Mouse (Mus musculus) kidney, postnatal 36 days (tissue): Measurements from ENCODE around the gene Col26a1.
A peak's percentile ranks its signal among the peaks of the same experiment; 100 is the strongest.

Source experiments
- DNase-seq, 2 experiments: peaks; one replicate each; pipeline ENCODE4 v3.0.0; 2021 to 2022; ENCODE audit warnings: mixed read lengths in 2 of 2

The Col26a1 gene

DNA sequence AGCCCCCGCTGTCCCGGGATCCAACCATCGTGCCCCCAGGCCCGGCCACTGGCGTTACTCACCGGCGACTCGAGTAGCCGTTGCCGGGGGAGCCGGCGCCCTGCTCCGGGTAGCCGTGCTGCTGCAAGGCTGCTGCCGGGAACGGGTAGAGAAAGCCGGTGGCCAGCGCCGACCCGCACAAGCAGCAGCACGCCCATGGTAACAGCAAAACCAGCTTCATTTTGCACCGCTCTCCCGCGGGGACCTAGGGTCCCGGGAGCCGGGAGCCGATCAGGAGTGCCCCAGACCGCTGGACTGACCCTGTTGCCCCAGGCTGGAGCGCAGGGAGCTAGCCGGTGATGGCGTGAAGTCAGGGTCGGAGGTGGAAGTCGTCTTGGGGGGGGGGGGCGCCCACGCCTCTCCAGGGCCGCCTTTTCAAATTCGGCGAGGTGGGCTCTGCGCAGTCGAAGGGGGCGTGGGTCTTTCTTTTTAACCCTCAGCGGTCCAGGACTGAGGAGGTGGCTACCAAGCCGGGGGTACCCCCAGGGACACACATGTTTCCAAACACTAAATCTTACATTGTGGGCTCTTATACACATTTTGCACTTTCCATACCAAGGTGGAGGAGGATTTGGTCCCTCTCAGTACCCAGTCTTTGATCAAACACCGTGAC, at the start of gene Col26a1:
Col26a1 (minus strand) TSS at position 422 of the 652 bp plus-strand sequence.
- peak in 1 of 2 experiments; percentile 32 for DNase-seq

DNA sequence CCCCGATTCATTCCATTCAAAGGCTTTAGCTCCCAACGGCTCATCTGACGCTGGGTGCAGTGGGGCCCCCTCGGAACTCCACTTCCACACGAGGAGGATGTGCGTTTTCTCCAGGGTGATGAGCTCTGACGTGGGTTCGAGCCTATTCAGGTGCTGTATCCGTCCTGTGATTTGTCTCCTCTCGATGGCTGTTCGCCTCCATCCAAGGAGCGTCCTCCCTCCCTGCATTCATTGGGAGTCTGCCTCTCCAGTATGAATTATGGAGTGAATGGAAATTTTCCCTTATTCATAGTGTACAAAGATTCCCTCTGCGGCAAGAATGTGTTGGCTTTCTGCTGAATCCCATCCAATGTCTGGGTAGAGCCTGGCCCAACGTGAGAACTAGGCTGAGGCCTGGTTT, 48.9 kb upstream of the Col26a1 start:
- DNase-seq = no peak

DNA sequence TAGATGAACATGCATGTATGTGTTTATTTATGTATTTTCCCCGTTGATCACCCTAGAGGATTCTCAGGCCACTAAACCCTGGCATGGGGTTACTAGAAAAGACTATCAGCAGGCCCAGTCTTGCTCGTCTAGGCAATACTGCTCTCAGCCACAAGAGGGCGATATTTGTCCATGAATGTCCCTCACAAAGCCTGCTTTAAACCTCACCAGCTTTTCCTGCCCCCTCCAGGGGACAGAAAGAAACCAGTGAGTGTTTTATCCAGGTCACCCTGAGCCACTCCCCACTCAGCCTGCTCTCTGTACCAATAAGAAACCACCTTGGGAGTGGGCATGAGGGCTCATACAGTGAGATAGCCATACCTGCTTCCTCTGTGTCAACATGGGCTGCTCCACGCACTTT, 46.1 kb upstream of the Col26a1 start:
- DNase-seq = peak; percentile 86 to 92

DNA sequence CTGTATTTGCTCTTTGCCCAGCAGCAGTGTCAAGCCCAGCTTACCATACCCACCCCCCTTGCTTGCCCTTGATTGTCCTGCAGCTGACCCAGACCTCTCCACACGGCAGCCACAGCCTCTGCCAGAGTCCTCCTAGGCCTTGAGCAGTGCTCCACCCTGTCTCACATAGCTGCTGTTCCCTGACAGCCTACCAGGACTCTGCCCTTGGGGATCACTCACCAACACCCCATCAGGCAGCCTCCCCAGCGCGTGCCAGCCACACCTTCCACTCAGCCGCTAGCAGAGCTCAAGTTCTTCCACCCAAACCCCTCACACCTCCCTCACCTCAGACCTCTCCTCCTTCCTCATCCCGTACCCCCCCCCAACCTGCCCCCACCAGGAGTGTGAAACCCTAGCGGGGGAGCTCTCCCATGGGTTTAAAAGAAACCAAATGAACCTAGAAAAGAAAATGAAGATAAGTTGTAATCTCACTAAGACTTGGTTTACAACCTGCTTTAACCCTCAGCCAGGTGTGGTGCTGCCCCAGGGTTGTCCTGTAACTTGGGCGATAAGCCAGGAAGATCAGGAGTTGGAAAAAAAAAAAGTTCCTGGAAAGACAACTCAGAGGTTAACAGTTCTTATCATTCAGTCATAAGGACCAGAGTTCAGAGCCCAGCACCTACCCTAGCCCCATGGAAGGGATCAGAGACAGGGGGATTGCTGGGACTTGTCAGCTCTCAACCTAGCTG, 40.9 kb upstream of the Col26a1 start:
- peak; percentile 23 to 34 for DNase-seq

DNA sequence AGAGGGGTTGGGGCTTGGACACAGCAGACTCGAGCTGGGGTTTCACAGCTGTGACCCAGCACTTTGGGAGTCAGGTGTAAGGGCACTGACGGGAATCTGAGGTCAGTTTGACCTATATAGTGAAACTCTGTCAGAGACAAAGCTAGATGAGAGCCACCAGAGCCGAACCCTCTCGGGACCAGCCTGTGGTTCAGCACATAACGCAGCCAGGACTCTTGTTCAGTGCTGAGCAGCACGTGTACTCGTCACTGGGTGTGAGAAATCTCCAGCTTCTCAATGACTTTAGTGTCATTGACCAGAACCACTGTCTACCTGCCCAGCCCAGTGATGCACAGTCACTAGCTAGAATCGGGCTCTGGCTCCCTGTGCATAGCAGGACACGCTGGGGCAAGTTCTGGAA, 39.8 kb upstream of the Col26a1 start:
- no peak for DNase-seq

DNA sequence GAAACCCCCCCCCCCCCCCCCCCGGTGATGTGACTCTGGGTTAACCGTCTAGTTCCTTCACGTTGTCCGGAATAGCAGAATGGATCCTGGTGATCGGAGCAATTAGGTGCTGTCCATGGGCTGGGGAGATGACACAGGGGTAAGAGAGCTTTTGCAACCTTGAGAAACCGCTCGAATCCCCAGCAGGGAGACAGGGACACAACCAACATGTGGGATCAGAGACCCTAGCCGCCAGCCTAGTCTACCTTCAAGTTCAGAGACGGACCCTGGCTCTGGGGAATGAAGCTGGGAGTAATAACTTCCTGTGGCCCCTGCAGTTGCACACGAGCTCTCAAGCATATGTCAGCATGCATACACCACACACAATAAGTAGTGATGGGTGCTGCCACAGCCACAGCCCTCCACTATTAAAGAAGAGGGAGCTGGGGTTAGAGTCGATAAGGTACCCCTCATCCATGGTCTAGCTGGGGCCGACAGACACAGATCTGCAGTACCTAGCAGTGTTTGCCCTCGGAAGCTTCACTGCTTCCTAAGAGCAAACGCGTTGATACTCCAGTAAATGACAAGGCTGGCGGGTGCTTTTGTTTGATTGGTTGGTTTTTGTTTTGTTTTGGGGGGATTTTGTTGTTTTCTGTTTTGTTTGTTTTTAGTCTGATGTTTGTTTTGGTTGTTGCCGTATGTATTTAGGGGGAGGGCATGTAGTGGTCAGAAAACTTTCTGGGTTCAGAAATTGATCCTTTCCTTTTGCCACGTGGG, 36.7 kb upstream of the Col26a1 start:
- no peak for DNase-seq

DNA sequence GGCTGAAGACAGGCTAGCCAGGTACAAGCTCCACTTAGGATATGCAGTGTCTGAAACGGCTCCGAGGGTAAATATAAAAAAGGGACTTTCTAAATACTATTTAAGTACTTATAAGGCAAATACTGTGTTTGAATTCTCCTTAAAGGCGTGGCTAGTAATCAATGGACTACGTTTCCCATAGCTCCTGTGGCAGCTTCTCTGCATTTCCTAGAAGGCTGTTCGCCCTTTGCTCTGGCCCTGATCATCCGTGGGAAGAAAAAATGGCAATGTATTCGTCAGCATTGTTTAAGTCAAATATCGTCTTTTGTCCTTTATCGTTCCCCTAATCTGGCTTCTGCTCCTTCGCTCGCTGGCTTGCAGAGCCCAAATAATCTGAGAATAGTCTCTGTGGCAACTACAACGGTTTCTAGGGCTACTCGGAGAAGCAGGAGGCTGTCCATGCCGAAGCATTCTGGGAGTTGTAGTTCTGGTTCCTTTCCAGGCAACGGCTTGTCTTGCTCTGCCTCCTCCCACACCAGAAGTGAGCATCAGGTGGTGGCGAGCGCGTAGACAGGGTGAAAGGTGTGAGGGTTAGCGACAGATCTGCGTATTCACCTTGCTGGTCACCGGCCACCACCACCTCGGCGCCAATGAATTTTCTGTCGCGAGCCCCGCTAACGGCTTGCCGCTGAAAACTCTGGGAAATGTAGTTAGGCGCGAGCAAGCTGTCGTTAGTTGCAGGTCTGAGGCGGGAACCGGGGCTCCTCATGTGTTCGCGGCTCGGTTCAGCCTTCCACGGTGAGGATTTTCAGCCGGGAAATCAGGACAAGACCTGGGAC, 35.9 kb upstream of the Col26a1 start:
- DNase-seq = peak; percentile 77 to 87

DNA sequence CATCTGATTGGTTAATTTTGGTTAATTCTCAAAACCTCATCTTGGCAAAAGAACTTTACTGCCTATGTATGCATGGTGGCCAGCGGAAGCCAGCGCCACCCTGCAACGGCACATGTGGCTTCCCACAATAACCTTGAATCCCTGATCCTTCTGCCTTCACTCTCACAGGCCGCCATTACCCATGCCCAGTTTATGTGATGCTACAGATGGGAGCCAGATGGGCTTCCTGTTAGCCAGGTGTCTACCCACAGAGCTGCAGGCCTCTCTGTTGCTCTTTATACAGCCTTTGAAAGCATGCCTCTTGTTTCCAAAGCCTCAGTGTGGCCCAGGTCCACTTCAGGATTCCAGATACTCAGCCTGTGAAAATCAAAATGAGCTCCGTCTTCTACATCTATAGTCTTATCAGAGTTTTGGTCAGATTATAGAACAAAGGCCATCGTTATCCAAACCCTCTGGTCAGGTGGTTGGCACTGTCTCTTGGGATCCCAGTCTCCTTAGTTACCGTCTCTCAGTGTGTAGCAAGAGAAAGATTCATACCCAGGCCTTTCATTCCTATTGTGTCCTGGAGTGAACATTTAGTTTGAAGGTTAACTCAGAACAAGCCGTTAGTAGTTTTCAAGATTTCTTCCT, 34.7 kb upstream of the Col26a1 start:
- no peak for DNase-seq

DNA sequence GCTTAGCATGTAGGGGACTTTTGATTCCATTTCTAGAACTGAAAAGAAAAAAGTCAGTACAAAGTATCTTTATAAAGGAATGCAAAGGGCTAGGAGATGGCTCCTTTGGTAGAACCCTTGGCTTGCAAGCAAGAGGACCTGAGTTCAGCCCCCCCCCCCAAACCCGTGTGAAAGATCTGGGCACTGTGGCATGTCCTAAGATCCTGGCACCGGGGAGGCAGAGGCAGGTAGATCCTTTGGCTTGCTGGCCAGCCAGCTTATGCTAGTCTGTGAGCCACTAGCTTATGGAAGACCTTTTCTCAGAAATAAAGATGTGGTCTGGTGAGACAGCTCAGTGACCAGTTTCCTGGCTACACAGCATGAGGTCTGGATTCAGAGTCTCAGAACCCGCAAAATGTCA, 31.2 kb upstream of the Col26a1 start:
- DNase-seq = no peak

DNA sequence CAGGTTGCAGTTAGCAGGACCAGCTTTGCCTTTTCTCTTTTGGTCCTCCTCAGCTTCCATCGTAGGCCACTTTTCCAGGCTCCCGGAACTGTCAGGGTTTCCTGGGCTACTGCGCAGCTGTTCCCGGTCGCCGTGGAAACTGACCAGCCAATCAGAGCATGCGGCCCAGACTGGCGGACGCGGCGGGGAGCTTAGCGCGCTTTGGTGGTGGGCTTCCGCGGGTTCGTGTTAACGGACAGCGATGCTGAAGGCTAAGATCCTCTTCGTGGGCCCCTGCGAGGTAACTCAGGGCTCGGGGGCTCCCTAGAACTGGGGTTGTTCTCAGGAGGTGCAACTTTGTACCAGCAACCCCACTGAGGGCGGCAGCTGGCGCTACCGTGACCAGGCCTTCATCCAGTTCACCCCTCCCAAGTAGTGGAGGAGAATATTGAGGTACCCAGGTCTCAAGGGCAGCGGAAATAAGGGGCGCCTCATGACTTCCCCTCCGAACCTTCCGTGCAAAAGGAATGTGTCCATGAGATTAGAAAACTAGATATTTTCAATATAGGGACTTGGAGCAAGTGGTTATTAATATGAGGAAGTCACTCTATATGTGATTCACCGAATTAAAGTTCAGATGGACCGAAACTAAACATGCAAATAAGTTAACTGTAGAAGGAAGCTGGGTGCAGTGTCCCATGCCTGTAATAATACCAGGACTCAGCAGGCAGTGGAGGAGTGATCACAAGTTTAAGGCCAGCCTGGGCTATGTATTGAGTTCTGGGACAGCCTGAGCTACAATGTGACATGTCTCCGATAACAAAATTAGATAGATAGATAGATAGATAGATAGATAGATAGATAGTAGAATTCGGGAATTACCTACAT, 25.2 kb upstream of the Col26a1 start, which contains the start of gene Ift22:
Ift22 (plus strand) TSS at position 160 of the 867 bp plus-strand sequence.
- peak; percentile 95 to 97 for DNase-seq

DNA sequence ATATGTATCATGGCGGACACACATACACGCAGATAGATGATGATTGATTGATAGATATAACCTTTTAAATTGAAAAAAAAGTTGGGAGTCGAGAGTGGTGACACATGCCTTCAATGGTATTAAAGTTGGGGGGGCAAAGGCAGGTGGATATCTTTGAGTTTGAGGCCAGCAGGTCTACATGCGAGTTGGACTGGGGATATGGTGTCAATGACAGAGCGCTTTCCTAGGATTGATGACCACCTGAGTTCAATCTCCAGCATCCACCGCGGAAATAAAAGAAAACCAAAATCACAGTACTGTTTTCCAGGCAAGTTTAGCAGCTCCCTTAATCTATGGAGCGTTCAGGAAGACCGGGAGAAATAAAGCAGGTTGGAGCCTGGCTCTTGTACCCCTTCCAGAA, 24.6 kb upstream of the Col26a1 start:
- DNase-seq = no peak

DNA sequence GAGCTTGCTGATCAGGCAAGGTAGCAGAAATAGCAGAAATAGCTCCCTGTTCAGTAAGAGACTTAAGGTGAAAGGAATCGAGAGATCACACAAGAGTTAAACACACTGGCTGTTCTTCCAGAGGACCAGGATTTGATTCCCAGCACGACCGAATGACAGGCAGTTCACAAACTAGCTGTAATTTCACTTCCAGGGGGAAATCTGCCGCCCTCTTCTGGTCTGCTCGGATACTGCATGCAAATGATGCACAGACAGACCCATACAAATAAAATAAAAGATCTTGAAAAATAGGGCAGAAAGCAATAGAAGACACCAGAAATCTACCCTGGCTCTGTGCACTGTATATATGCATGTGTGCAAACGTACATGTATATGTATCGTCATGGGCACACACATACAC, 22.6 kb upstream of the Col26a1 start:
- peak in 1 of 2 experiments; percentile 63 for DNase-seq

DNA sequence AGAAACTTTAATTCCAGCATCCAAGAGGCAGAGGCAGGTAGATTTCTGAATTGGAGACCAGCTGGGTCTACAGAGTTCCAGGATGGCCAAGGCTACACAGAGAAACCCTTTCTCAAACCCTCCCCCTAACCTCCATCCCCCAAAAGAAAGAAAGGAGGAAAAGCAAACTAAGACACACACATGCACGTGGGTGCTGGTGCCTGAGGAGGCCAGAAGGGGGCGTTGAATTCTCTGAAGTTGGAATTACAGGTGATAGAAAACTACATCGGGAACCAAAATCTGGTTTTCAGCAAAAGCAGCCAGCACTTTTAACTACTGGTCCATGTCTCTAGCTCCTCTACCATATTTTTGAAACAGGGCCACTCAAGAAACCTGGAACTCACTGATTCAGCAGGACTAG, 21.6 kb upstream of the Col26a1 start:
- DNase-seq = no peak

DNA sequence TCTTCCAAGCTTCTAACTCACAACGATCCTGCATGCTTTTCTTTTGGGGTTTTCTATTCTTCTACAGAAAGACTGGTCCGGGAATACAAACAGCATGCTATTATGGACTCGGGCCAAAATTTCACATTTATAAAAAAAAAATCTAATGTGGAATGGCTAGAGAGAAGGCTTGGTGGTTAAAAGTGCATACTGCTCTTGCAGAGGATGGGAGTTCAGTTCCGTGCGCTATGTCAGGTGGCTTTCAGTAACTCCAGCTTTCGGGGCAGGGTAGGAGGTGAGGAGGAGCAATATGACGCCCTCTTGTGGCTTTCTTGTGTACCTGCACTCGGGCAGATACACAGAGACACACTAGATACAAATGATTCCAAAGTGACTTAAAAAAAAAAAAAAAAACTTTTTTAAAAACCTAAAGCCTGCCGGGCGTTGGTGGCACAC, 12.5 kb upstream of the Col26a1 start:
- no peak for DNase-seq

DNA sequence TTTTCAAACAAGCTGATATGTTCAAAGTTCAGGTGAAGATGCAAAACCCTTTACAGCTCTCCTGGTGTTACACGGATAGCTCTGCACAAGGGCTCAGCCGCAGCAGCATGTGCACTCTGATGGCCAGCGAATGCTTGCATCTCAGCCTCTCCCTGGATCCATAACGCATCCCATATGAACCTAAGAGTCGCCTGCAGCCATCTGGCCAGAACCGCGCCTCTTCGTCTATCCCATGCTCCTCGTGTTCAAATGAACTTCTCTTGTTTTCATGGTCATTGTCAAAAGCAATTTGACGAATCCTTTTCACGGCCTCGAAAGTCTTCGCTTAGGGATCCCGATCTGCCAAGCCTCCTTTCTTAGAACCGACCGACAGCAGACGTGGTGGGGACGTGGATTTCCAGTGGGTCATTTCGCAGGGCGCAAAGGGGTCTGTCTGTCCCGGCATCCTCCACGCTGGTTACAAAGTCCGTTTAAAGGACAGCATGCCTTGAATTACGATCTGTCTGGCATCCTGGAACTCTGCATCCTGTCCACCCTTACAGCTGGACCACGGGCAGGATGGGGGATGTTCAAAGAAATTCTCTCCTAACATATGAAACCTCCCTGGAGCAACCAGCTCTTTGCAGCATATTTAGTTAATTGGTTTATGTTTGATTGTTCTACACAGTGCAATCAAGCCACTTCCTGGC, 12.0 kb upstream of the Col26a1 start:
- no peak for DNase-seq

DNA sequence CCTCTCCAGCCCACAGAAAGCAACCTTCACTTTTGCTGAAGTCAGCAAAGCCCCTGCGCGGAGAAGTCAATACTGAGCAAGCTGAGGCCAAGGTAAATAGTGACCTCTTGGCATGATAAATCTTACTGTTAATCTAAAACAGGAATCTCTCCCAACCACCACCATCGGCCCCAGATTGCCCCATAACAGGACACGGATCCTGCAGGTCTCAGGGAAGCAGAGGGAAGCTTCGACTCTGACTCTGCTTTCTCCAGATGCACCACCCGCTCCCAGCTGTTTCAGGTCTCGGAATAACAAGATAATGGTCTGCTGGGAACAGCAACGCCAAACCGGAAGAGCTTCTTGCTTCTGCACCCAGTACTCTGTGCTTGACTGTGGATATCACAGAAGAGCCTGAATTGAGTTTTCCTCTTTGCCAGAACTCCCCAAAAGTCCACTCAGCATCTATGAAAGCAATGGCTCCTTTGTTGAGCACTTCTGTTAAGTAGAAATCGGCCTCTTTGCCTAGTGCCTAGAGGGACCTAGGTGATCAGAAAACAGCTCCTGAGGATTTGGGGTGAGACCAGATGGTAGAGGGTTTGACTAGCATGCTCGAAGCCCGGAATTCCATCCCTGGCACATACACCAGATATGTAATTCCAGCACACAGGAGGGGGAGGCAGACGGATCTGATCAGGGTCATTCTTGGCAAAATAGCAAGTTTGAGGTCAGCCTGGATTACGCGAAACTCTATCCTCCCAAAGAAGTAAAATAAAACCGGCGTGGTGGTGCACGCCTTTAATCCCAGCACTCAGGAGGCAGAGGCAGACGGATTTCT, 5.7 kb upstream of the Col26a1 start:
- peak in 1 of 2 experiments; percentile 23 for DNase-seq

DNA sequence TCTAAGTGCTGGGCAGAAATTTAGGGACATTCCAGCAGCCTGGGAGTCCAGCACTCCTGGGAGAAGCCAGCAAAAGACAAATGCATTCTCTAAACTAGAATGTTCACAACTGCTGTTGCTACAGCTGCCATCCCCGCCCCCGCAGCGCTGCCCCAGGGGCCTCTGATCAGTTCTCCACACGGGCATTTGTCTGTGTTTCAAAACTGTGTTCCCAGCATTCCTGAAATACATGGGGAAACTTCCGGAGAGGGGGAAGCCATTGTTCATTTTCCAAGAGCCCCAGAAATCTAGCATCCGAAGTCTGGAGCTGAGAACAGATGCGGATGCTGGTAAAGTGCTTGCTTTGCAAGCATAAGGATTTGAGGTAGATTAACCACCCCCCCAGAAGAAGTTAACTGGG, 3.9 kb upstream of the Col26a1 start:
- no peak for DNase-seq

DNA sequence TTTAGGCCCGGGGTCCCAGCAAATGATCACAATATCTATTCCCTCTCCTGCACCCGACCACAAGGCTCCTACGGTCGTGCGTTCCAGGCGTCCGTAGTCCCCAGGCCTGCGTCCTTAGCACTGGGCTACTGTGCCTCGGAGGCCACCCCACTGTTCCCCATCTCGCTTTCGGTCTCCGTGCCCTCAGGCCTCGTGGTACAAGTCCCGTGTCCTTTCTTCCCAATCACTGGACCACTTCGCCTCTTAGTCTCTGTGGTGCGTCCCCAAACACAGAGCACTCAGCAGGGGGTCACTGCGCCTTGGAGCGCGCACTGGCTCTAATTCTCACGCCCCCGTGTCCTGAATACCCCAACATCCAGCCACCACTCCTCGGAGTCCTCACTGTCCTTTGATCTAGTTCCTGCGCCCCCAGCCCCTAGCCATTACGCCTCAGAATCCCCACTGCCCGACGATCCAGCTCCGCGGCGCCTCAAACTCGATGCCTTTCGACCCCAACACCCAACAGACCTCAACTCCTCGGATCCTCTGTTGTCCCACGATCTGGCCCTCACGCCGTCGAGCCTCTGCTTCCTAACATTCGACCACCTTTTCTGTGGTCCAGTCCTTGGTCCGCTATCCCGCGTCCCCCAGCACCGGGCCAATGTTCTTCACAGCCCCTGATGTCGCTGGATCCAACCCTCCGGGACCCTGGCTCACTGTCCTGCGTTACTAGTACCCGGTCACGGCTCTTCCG, 788 bp downstream of the Col26a1 start:
- DNase-seq = peak in 1 of 2 experiments; percentile 22
